Mouse (Mus musculus): ENCODE results near the gene Lin9. TPM values are rescaled to one million over a fixed set of nuclear protein-coding genes. Genes with fewer than 3 reads are reported as not detected.
"Not testable (repeated sequence)": the region's sequence is repeated elsewhere in the genome, so short reads cannot be mapped to it uniquely, and the experiment has no call there.

The Lin9 gene
- 20.1 and 24.8 TPM in 2 replicates for polyA plus RNA-seq (2016; fragmentation: Nextera tagmentation; extraction: Ambion mirVana)

DNA sequence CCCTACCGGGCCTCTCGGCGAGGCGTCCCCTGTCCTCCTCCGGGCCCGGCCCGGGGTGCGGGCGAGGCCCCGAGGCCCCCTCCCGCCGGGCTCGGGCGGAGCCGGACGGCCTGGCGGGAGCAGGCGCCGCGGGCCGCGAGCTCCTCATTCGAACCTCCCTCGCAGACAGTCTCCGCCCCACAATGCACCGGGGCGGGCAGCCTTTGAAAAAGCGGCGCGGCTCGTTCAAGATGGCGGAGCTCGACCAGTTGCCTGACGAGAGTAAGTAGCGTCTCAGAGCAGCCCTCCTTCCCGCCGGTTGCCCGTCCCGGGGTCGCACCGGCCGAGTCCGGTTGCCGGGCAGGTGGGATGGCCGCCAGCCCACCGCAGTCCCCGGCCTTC lies at the start of gene Lin9:
TSS of gene Lin9 (plus strand) at position 14 of the 381 bp plus-strand sequence.
- ATAC-seq (ENCODE audit: low FRiP score): peak; percentile 89
- WGBS: under 1% methylated on average over 47 of the region's 47 CpGs
- Histone ChIP-seq H3K4me1 (peaks cover 25% of the 10 kb centered on the region), H3K9ac (peak within 1 kb of the TSS; percentile 97), H3K27ac (peak within 1 kb of the TSS; percentile 92), H3K9me3 (replicated peaks) (no peaks in the 10 kb centered on the region), H3K27me3 (no peaks in the 10 kb centered on the region), H3K4me2 (replicated peaks) (peak within 1 kb of the TSS; percentile 84), H3K36me3 (0 out of 2 replicates have a peak, but pooled peaks cover 3% of the 10 kb centered on the region), H3K4me3 (peak within 1 kb of the TSS; percentile 95)

DNA sequence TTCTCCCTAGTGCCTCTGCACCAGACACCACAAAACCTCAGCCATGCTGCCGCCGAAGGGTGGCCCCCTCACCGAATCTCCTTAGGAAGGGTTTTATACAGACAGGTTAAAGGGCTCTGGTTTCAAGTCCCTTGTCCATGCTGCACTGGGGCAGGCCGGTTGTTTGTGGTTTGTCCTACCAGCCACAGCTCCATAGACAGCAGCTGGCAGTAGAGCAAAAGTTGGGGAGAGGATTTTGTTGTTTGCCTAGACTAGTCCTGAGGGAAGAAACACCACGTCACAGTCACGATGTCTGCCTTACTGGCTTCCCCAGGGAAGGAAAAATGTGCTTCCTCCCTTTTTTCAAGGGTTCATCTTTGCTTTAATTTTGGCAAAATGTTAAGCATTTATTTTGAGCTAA lies 40.4 kb upstream of the Lin9 start:
- Histone ChIP-seq H3K4me1 (no peaks in the 10 kb centered on the region), H3K9me3 (replicated peaks) (no peaks in the 10 kb centered on the region), H3K27ac (no peak overlapping the region), H3K36me3 (peaks cover 90% of the 10 kb centered on the region), H3K9ac (no peak overlapping the region), H3K4me2 (replicated peaks) (no peak overlapping the region), H3K27me3 (no peaks in the 10 kb centered on the region), H3K4me3 (no peak overlapping the region)
- WGBS: 92% methylated on average over 6 of the region's 6 CpGs
- ATAC-seq (ENCODE audit: low FRiP score): no peak

DNA sequence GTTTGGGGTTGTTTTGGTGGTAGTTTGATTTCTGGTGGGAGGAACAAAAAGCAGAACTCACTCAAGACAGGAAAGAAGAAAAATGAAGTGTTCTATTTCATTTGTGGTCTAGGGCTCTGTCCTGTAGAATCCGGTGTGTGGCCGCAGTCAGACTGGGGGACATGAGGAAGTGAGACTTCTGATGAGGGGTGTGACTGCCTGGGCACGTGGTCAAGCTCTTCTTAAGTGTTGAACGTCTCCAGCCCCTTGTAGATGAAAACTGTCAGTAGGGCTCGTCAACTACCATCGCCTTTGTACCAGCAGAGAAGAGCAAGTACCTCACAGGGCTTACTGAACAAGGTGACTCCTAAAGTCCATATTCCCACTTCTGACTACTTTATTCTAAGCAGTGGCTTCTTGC lies 39.1 kb upstream of the Lin9 start:
- Histone ChIP-seq H3K36me3 (peaks cover 80% of the 10 kb centered on the region), H3K9ac (no peak overlapping the region), H3K27ac (no peak overlapping the region), H3K9me3 (replicated peaks) (no peaks in the 10 kb centered on the region), H3K4me1 (no peaks in the 10 kb centered on the region), H3K27me3 (no peaks in the 10 kb centered on the region), H3K4me2 (replicated peaks) (no peak overlapping the region), H3K4me3 (no peak overlapping the region)
- 89% methylated on average over 6 of the region's 6 CpGs for WGBS
- no peak for ATAC-seq (ENCODE audit: low FRiP score)

DNA sequence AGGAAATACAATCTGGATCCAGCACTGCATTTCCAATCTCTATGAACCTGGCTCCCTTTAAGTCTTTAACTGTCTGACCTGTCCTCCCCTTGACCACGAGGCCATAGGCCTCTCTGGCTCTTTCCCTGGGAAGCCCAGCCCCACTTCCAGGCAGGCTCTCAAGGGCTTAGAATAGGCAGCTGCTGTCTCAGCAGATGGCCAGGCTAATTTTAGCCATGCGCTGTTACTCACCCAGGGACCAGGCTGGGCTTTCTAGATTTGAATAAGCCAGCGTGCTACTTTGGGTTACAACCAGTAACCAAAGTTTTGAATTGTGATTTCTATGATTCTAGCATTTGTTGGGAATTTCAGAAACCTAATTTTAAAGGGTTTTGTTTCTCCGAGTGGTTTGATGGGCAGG lies 36.4 kb upstream of the Lin9 start:
- Histone ChIP-seq H3K27ac (no peak overlapping the region), H3K4me1 (no peaks in the 10 kb centered on the region), H3K36me3 (peaks cover 57% of the 10 kb centered on the region), H3K9me3 (replicated peaks) (no peaks in the 10 kb centered on the region), H3K4me3 (no peak overlapping the region), H3K27me3 (no peaks in the 10 kb centered on the region), H3K4me2 (replicated peaks) (no peak overlapping the region), H3K9ac (no peak overlapping the region)
- WGBS: 76% methylated on average over 4 of the region's 4 CpGs
- ATAC-seq (ENCODE audit: low FRiP score): no peak

DNA sequence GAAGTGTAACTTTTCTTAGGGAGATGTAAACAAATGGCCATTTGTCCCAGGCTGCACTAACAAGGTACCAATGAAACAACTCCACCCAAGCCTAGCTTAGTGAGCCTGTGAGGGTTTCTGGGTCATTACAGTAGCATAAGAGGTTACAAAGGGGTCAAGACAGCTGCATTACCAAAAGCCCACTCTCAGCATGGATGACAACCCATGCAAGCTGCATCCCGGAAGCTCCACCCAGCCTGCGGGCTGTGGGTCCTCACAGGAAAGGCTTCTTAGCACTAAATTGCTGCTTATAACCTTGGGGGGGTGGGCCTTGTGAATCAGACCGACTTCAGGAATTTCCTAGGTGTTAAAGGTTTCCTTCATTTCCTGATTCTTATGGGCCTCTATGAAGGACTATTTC lies 34.8 kb upstream of the Lin9 start:
- ATAC-seq (ENCODE audit: low FRiP score): no peak
- H3K4me1 ChIP-seq: no peaks in the 10 kb centered on the region

DNA sequence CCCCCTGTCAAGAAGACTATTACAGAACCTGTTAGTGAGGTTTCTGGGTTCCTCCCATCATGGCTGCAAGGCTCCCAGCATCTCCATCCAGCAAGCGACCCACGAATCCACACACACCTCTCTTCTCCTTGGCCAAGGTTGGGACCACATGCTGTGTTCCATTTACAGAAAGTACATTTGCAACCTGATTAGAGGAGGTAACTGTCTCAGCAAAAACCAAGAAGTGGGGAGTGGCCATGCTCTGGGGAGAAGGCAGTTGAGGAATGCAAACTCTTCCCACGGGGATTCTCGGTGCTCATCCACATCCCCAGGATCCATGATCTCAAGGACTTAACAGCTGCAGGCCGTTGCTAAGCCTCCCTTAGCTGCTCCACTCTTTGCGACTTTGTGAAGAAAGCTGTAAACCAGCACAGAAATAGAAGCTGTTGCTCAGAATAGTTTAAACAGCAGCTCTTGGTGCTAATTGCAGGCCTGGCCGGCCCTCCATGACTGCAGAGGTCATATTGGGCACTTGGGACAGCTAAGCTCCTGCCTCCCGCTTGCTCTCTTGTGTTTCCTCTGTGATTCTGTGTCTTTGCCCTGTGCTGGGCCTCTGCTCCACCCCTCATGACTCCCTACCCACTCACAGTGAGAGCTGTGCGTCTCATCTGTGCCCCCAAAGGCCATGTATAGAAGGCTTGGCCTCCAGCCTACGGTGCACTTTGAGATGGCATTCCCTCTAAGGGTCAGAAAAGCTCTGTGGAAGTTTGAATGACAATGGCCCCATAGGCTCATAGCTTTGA lies 34.0 kb upstream of the Lin9 start:
- no peak overlapping the region for H3K4me2 ChIP-seq (replicated peaks)
- no peak overlapping the region for H3K9ac ChIP-seq
- H3K27me3 ChIP-seq: no peaks in the 10 kb centered on the region
- no peaks in the 10 kb centered on the region for H3K4me1 ChIP-seq
- WGBS: 83% methylated on average over 10 of the region's 10 CpGs
- no peak overlapping the region for H3K4me3 ChIP-seq
- H3K9me3 ChIP-seq (replicated peaks): 0 out of 2 replicates have a peak, but pooled peaks cover 2% of the 10 kb centered on the region
- ATAC-seq (ENCODE audit: low FRiP score): no peak
- H3K27ac ChIP-seq: no peak overlapping the region
- H3K36me3 ChIP-seq: peaks cover 33% of the 10 kb centered on the region

More for the DNA sequence above, 34.8 kb upstream of the Lin9 start:
- WGBS: 87% methylated on average over 3 of the region's 3 CpGs
- Histone ChIP-seq H3K27ac (no peak overlapping the region), H3K4me2 (replicated peaks) (no peak overlapping the region), H3K27me3 (no peaks in the 10 kb centered on the region), H3K9ac (no peak overlapping the region), H3K9me3 (replicated peaks) (no peaks in the 10 kb centered on the region), H3K36me3 (peaks cover 42% of the 10 kb centered on the region), H3K4me3 (no peak overlapping the region)

DNA sequence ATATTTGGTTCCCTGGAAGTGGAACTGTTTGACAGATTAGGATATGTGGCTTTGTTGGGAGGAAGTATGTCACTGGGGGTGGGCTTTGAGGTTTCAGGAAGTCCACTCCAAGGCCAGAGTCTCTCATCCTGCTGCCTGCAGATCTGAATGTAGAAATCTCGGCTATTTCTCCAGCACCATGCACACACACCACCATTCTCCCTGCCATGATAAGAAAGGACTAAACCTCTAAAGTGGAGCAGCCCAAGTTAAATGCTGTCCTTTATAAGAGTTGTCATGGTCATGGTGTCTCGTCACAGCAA lies 33.4 kb upstream of the Lin9 start:
- ATAC-seq (ENCODE audit: low FRiP score): no peak
- WGBS: 89% methylated on average over 2 of the region's 2 CpGs

DNA sequence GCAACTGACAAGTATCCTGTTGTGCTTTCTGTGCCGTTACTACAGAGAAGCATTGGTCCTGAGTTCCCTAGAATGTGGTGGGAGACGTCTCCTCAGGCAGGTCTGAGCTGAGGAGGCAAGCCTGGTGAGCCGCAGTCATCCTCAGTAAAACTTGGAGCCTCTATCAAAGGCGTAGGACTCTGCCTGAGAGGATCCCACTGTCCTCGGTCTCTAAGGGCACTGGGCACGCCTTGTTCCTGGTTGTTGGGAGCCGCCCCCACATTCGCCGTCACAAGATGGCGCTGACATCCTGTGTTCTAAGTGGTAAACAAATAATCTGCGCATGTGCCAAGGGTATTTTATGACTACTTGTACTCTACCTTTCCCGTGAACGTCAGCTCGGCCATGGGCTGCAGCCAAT lies 29.1 kb upstream of the Lin9 start:
- H3K4me2 ChIP-seq (replicated peaks); H3K36me3 ChIP-seq; H3K27me3 ChIP-seq; H3K9ac ChIP-seq; ATAC-seq (ENCODE audit: low FRiP score); H3K4me1 ChIP-seq; H3K27ac ChIP-seq; H3K9me3 ChIP-seq (replicated peaks); H3K4me3 ChIP-seq: not testable (repeated sequence)
- WGBS: 94% methylated on average over 10 of the region's 14 CpGs

More for the DNA sequence above, 33.4 kb upstream of the Lin9 start:
- Histone ChIP-seq H3K4me1 (no peaks in the 10 kb centered on the region), H3K9me3 (replicated peaks) (0 out of 2 replicates have a peak, but pooled peaks cover 2% of the 10 kb centered on the region), H3K27me3 (no peaks in the 10 kb centered on the region), H3K4me3 (no peak overlapping the region), H3K4me2 (replicated peaks) (no peak overlapping the region), H3K9ac (no peak overlapping the region), H3K36me3 (peaks cover 28% of the 10 kb centered on the region), H3K27ac (no peak overlapping the region)

DNA sequence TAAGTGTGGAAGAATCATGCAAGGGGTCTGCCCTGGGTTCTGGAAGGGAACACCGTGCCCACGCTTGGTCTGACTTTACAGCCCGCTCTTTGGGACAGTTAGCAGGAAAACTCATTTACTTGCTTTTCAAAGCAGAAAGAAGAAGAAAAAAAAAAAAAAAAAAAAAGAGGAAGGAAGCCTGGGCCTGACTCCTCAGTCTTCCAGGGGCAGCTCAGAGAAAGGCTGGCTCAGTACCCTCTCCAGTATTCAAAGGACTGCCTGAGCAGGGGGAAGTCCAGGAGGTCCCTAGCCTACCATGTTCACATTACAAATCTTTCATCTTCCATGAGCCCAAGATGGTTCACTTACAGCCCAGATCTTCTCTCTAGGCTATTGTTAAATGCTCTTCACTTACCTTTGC lies 24.2 kb upstream of the Lin9 start:
- ATAC-seq (ENCODE audit: low FRiP score): no peak
- WGBS: 90% methylated on average over 3 of the region's 3 CpGs

DNA sequence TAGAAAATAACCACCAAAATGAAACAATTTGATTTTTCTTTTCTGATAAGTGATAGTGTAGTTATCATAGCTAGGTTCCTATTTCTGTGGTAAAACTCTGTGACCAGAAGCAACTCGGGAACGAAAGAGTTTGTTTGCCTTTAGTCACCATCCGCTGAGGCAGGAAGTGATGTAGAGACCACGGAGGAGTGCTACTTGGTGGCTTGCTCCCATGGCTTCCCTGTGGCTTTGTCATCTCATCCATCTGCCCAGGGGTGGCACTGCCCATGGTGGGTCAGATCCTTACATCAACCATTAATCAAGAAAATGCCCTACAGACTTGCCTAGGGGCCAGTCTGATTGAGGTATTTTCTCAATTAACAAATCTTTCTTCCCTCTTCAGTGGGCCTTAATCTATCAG lies 18.6 kb upstream of the Lin9 start:
- Histone ChIP-seq H3K27me3 (no peaks in the 10 kb centered on the region), H3K4me3 (no peak overlapping the region), H3K9ac (no peak overlapping the region), H3K4me2 (replicated peaks) (no peak overlapping the region), H3K4me1 (no peaks in the 10 kb centered on the region), H3K9me3 (replicated peaks) (peaks cover 3% of the 10 kb centered on the region; the same call in 1 of the 2 replicates), H3K36me3 (no peaks in the 10 kb centered on the region), H3K27ac (no peak overlapping the region)
- ATAC-seq (ENCODE audit: low FRiP score): no peak
- 89% methylated on average over 4 of the region's 4 CpGs for WGBS

More for the DNA sequence above, 24.2 kb upstream of the Lin9 start:
- Histone ChIP-seq H3K4me1 (no peaks in the 10 kb centered on the region), H3K36me3 (no peaks in the 10 kb centered on the region), H3K9me3 (replicated peaks) (0 out of 2 replicates have a peak, but pooled peaks cover 1% of the 10 kb centered on the region), H3K4me3 (no peak overlapping the region), H3K27me3 (no peaks in the 10 kb centered on the region), H3K4me2 (replicated peaks) (no peak overlapping the region), H3K27ac (no peak overlapping the region), H3K9ac (no peak overlapping the region)

DNA sequence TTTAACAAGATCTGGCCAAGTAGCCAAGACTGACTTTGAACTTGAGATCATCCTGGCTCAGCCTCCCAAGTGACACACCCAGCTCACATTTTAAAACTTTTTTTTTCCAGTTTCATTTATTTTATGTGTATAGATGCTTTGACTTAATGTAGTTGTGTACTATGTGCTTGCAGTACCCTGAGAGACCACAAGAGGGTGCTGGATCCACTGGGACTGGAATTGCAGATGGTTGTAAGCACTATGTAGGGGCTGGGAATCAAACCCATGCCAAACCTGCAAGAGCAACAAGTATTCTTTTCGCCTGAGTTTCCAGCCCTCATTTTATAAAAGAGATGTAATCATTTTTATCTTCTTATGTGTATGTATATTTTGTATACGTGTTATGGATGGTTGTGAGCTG lies 17.0 kb upstream of the Lin9 start:
- H3K9me3 ChIP-seq (replicated peaks): peaks cover 3% of the 10 kb centered on the region; the same call in 1 of the 2 replicates
- 96% methylated on average over 2 of the region's 2 CpGs for WGBS
- H3K27me3 ChIP-seq: no peaks in the 10 kb centered on the region
- H3K4me2 ChIP-seq (replicated peaks): no peak overlapping the region
- no peaks in the 10 kb centered on the region for H3K36me3 ChIP-seq
- H3K4me3 ChIP-seq: no peak overlapping the region
- no peak overlapping the region for H3K9ac ChIP-seq
- ATAC-seq (ENCODE audit: low FRiP score): no peak
- H3K4me1 ChIP-seq: no peaks in the 10 kb centered on the region
- H3K27ac ChIP-seq: no peak overlapping the region

DNA sequence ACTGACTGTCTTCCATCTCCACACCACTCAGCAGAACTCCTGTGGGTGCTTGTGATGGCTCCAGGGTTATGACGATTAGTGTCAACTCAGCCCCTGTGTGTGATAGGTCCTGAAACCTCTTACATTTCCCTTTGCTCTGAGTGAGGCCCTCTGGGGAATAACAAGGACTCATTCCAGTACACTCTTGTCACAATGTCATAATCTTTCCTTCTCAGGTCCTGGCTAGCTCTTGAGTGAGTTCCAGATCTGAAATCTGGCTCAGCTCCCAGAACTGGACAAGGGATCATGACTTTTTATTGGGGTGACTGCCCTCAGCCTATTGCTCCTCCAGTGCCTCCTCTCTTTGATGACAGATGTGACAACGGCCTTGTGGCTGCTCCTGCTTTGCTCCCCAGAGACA lies 14.8 kb upstream of the Lin9 start:
- Histone ChIP-seq H3K4me2 (replicated peaks) (no peak overlapping the region), H3K4me1 (no peaks in the 10 kb centered on the region), H3K9ac (no peak overlapping the region), H3K9me3 (replicated peaks) (peaks cover 3% of the 10 kb centered on the region; the same call in 1 of the 2 replicates), H3K27ac (no peak overlapping the region), H3K4me3 (no peak overlapping the region), H3K27me3 (no peaks in the 10 kb centered on the region), H3K36me3 (no peaks in the 10 kb centered on the region)
- 74% methylated on average over 2 of the region's 2 CpGs for WGBS
- ATAC-seq (ENCODE audit: low FRiP score): no peak

DNA sequence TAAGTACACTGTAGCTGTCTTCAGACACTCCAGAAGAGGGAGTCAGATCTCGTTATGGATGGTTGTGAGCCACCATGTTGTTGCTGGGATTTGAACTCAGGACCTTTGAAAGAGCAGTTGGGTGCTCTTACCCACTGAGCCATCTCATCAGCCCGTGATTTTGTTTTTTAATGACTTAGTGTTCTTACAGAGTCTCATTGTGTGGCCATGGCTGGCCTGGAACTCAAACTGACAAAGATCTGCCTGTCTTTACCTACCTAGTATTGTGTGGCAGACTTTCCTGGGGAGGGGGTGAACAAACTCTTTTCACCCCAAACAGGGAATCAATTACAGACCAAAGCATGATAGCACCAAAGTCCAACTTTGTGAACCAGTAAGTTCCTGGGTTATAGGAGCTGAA lies 3.2 kb upstream of the Lin9 start:
- H3K4me3 ChIP-seq; H3K27me3 ChIP-seq; H3K9me3 ChIP-seq (replicated peaks); H3K27ac ChIP-seq; H3K36me3 ChIP-seq; H3K9ac ChIP-seq; H3K4me2 ChIP-seq (replicated peaks); ATAC-seq (ENCODE audit: low FRiP score): not testable (repeated sequence)
- 85% methylated on average over 2 of the region's 2 CpGs for WGBS
- H3K4me1 ChIP-seq: peaks cover 18% of the 10 kb centered on the region
